Mouse (Mus musculus) liver, embryonic 14.5 days (tissue): ENCODE measurements around the gene Pmepa1. TPM values are rescaled to one million over a fixed set of nuclear protein-coding genes. Genes with fewer than 3 reads are reported as not detected.

ENCODE experiments used
- ATAC-seq: fragments of 200-750 bp; cut with Nextera tagmentation; 2 replicates; pipeline ENCODE4 v1.8.0; 2017; ENCODE audit warnings: moderate number of reproducible peaks, mild to moderate bottlenecking, moderate library complexity; ENCODE audit not compliant: insufficient read depth
- DNase-seq, 3 experiments: peaks; one replicate each; pipeline ENCODE4 v3.0.0-alpha.2; 2012 to 2013; ENCODE audit warnings: low read depth in 3 of 3, low spot score in 3 of 3
- H3K27ac ChIP-seq: fragments of 300-500 bp; sonication (generic); 2 replicates; pipeline ENCODE4 v1.5.1; 2014; ENCODE audit warnings: moderate library complexity, mild to moderate bottlenecking, control low read depth, inconsistent platforms
- H3K27me3 ChIP-seq: fragments of 300-500 bp; sonication (generic); 2 replicates; pipeline ENCODE4 v1.6.1; 2014; ENCODE audit warnings: mild to moderate bottlenecking, low read length, moderate library complexity; ENCODE audit not compliant: control insufficient read depth, insufficient read depth
- H3K36me3 ChIP-seq: fragments of 300-500 bp; sonication (generic); replicated peaks from 2 replicates; pipeline ENCODE4 v1.6.1; 2014; ENCODE audit warnings: low read depth; ENCODE audit not compliant: control insufficient read depth, insufficient read depth
- H3K4me1 ChIP-seq, 2 experiments: fragments of 200-500 bp in 1 of 2; fragments of 300-500 bp in 1 of 2; sonication (generic) in 1 of 2; replicated peaks; 2 replicates each; pipeline ENCODE4 v1.6.1; 2012 to 2014; ENCODE audit warnings: antibody characterized with exemption in 1 of 2, inconsistent platforms in 1 of 2, low read length in 1 of 2; ENCODE audit not compliant: control insufficient read depth in 2 of 2, insufficient read depth in 2 of 2
- H3K4me2 ChIP-seq: fragments of 300-500 bp; sonication (generic); 2 replicates; pipeline ENCODE4 v1.6.1; 2014; ENCODE audit warnings: low read depth, mild to moderate bottlenecking, control low read depth, moderate library complexity
- H3K4me3 ChIP-seq, 2 experiments: fragments of 200-500 bp in 1 of 2; fragments of 300-500 bp in 1 of 2; sonication (generic) in 1 of 2; 2 replicates each; pipeline ENCODE4 v1.5.1; 2012 to 2014; ENCODE audit warnings: low read depth in 2 of 2, low read length in 2 of 2, mild to moderate bottlenecking in 2 of 2, control low read depth in 1 of 2, inconsistent platforms in 1 of 2, moderate library complexity in 1 of 2; ENCODE audit not compliant: insufficient read depth in 1 of 2
- H3K9ac ChIP-seq: fragments of 300-500 bp; sonication (generic); replicated peaks from 2 replicates; pipeline ENCODE4 v1.6.1; 2014; ENCODE audit warnings: mild to moderate bottlenecking, control low read depth, moderate library complexity
- H3K9me3 ChIP-seq: fragments of 300-500 bp; sonication (generic); 2 replicates; pipeline ENCODE4 v1.6.1; 2016; ENCODE audit warnings: low read length, mixed read lengths; ENCODE audit not compliant: control insufficient read depth
- CTCF ChIP-seq: IDR thresholded peaks from 2 replicates; pipeline ENCODE4 v1.5.1; 2016; ENCODE audit warnings: antibody characterized with exemption, low read depth, control low read depth
- EP300 ChIP-seq: IDR thresholded peaks from 2 replicates; pipeline ENCODE4 v1.6.1; 2016; ENCODE audit warnings: antibody characterized with exemption, low read depth
- WGBS: fragments of 180-500 bp; shearing (Covaris S2); extraction: QIAGEN DNeasy Blood & Tissue Kit; methylation state at CpG from one replicate; pipeline ENCODE4 v1.1.7; 2014; ENCODE audit not compliant: insufficient replicate concordance; 5-methylcytosine and 5-hydroxymethylcytosine counted together
- polyA plus RNA-seq, 2 experiments: library from polyadenylated mRNA; depleted of rRNA in 1 of 2; stranded (reverse) in 1 of 2; unstranded in 1 of 2; fragments of >200 nt; fragmentation: Nextera tagmentation in 1 of 2; extraction: Ambion mirVana in 1 of 2; gene quantifications; 2 replicates each; pipeline versions ENCODE4 v1.2.1 to v1.2.3; 2012 to 2014

Pmepa1 gene
- polyA plus RNA-seq, 2 experiments, result 0.04 to 0.20 TPM

DNA sequence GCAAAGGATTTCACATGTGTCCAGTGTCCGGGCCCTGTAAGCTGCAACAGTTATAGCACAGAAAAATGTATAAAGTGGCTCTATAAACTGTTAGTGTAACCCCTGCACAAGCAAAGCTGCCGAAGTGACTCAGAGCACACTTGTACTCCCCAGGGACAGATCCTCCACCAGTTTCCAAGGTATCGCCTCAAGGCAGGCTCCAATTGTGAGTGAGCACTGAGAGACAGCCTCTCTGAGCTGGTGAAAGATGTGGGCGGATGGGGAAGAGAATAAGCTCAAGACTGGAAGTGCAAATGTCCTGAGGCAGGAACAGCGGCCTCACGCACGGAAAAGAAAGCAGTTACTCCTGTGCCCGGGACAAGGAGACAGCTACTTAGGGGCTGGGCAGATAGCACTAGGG is 26.4 kb downstream of the Pmepa1 start:
- H3K27ac ChIP-seq, result no peak overlapping the region
- no peak for ATAC-seq
- no peak overlapping the region for H3K4me3 ChIP-seq
- H3K27me3 ChIP-seq, result no peaks in the 10 kb centered on the region
- no peak for TF ChIP-seq CTCF
- TF ChIP-seq EP300, result no peak
- WGBS, result 61% methylated on average over 8 of the region's 8 CpGs
- no peak overlapping the region for H3K9ac ChIP-seq
- DNase-seq, result no peak
- no peak overlapping the region for H3K4me2 ChIP-seq
- no peaks in the 10 kb centered on the region for H3K9me3 ChIP-seq
- H3K4me1 ChIP-seq, result no peaks in the 10 kb centered on the region
- no peaks in the 10 kb centered on the region for H3K36me3 ChIP-seq

DNA sequence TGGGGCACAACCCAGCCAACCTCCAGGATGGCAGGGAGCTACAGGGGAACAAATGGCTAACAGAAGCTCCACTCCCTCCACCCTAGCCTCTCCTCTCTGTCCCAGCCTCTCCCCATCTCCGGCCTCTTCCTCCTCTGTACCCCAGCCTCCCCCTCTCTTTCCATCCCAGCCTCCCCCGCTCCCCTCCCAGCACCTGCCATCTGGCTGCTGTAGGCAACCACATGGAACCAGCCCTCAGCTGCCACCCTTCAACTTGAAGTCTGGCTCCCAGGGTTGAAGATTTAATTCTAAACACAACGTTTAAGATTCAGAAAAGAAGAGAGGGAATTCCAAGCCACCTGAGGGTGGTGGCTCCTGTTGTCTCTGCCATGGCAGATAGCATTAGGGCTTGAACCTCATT is 26.9 kb downstream of the Pmepa1 start:
- WGBS, result 56% methylated on average over 3 of the region's 3 CpGs
- Histone ChIP-seq H3K4me2 (no peak overlapping the region), H3K4me1 (no peaks in the 10 kb centered on the region), H3K4me3 (no peak overlapping the region), H3K9me3 (no peaks in the 10 kb centered on the region), H3K27me3 (no peaks in the 10 kb centered on the region), H3K9ac (no peak overlapping the region), H3K27ac (no peak overlapping the region), H3K36me3 (no peaks in the 10 kb centered on the region)
- TF ChIP-seq CTCF (no peak), EP300 (no peak)
- DNase-seq (no peak), ATAC-seq (no peak)

DNA sequence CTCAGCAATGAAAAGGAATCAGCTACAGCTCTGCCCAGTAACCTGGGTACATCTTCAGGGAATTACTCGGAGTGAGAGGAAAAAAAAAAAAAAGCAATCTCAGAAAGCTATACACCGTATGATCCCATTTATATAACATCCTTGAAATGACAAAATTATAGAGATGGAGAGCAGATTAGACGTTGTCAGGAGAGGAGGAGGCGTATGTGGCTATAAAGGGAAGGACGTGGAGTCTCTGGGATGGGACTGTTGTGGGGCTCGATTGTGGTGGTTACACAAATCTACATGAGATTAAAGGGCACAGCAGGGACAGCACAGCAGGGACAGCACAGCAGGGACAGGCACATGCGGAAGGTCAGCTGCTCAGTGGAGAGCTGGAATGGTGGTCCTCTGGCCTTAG is 27.5 kb downstream of the Pmepa1 start:
- H3K9ac ChIP-seq, result no peak overlapping the region
- TF ChIP-seq EP300 (no peak), CTCF (no peak)
- no peak overlapping the region for H3K4me2 ChIP-seq
- no peak overlapping the region for H3K4me3 ChIP-seq
- ATAC-seq (no peak), DNase-seq (no peak)
- H3K9me3 ChIP-seq, result no peaks in the 10 kb centered on the region
- no peaks in the 10 kb centered on the region for H3K4me1 ChIP-seq
- no peaks in the 10 kb centered on the region for H3K36me3 ChIP-seq
- 56% methylated on average over 7 of the region's 7 CpGs for WGBS
- no peaks in the 10 kb centered on the region for H3K27me3 ChIP-seq
- H3K27ac ChIP-seq, result no peak overlapping the region

DNA sequence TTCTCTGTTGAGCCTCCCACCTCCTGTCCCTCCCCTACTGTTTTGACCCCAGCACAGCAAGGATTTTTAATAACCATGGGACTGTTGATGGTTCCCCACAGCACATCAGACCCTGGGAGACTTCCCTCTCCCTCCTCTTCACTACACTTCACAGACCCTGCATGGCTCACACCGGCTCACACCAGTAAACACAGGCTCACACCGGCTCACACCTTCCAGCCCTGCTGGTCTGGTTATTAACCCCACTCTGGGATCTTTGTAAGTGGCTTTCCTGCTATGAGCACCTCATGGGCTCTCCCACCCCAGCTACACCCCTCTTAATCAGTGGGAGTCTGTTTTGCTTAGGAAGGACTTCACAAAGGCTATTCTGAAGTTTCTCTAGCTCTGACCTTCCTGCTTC is 28.4 kb downstream of the Pmepa1 start:
- 30% methylated on average over 2 of the region's 2 CpGs for WGBS
- no peak for DNase-seq
- Histone ChIP-seq H3K9me3 (no peaks in the 10 kb centered on the region), H3K9ac (no peak overlapping the region), H3K4me3 (no peak overlapping the region), H3K27me3 (no peaks in the 10 kb centered on the region), H3K4me1 (no peaks in the 10 kb centered on the region), H3K36me3 (no peaks in the 10 kb centered on the region), H3K27ac (no peak overlapping the region), H3K4me2 (no peak overlapping the region)
- no peak for ATAC-seq
- no peak for TF ChIP-seq EP300

DNA sequence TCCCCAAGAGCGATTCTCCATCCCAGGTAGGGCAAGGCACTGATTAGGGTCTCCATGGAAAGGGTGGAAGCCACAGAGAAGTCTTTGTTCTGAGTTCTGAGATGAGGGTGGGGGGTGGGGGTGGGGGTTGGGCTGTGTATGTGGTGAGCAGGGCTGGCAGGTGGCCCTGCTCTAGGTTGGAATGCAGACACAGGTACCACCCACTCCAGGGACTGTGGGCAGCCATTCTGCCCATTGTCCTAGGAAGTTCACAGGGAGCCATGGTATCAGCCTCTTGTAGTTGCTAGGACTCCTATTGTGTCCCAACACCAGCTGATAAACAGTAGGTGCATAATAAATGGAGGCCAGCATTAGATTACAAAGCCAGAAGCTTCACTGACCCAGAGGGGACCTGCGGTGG is 29.1 kb downstream of the Pmepa1 start:
- no peaks in the 10 kb centered on the region for H3K4me1 ChIP-seq
- 23% methylated on average over 2 of the region's 2 CpGs for WGBS
- TF ChIP-seq CTCF (no peak), EP300 (no peak)
- H3K27ac ChIP-seq, result no peak overlapping the region
- ATAC-seq (no peak), DNase-seq (no peak)
- no peak overlapping the region for H3K9ac ChIP-seq
- no peak overlapping the region for H3K4me2 ChIP-seq
- no peak overlapping the region for H3K4me3 ChIP-seq
- H3K9me3 ChIP-seq, result no peaks in the 10 kb centered on the region
- H3K36me3 ChIP-seq, result no peaks in the 10 kb centered on the region
- H3K27me3 ChIP-seq, result no peaks in the 10 kb centered on the region

DNA sequence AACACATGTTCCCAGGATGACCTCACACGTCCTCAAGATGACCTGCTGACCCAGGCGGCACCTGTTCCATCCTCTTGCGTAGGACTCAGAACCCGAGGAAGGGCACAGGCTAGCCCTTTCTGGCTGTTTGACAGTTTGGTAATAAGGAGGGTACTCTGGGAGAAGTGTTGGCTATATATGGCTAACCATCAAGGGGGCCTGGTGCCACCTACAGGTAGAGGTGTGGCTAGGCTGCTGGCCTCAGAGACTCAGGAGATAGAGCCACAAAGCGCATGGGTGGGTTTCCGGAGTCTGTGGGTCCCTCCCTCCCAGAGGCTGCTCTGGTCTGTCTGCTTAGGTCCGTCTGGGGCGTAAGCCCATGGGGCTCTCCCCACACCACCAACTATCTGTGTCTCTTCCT is 29.6 kb downstream of the Pmepa1 start:
- no peaks in the 10 kb centered on the region for H3K36me3 ChIP-seq
- H3K4me1 ChIP-seq, result no peaks in the 10 kb centered on the region
- no peak for ATAC-seq
- H3K27me3 ChIP-seq, result no peaks in the 10 kb centered on the region
- 54% methylated on average over 8 of the region's 8 CpGs for WGBS
- H3K4me3 ChIP-seq, result no peak overlapping the region
- no peak for DNase-seq
- H3K4me2 ChIP-seq, result no peak overlapping the region
- H3K27ac ChIP-seq, result no peak overlapping the region
- H3K9me3 ChIP-seq, result no peaks in the 10 kb centered on the region
- no peak overlapping the region for H3K9ac ChIP-seq
- no peak for TF ChIP-seq EP300
- no peak for TF ChIP-seq CTCF
